Mouse (Mus musculus) gastrocnemius, postnatal 10 days (tissue): ENCODE data around the gene Erc2. TPM values are rescaled to one million over a fixed set of nuclear protein-coding genes. Genes with fewer than 3 reads are reported as not detected.

ENCODE experiments used
- DNase-seq: peaks from one replicate; pipeline ENCODE4 v3.0.0; 2021; ENCODE audit warnings: mixed read lengths
- total RNA-seq, 2 experiments: library from RNA; stranded (reverse); gene quantifications; 2 replicates each; pipeline ENCODE4 v1.2.3; 2021

Erc2 gene
- total RNA-seq, 2 experiments from 2014 or later = 1.4 to 1.5 TPM

GRCm38 (mm10) chr14:28508288-28509258 lies 886.3 kb downstream of the Erc2 start:
- no peak for DNase-seq

- peak; percentile 48 for DNase-seq
Observed at GRCm38 (mm10) chr14:28509441-28510340, 887.5 kb downstream of the Erc2 start.

GRCm38 (mm10) chr14:28510341-28511028 lies 888.3 kb downstream of the Erc2 start:
- DNase-seq = no peak

- peak; percentile 29 for DNase-seq
Observed at GRCm38 (mm10) chr14:28511029-28511651, 888.9 kb downstream of the Erc2 start.

- no peak for DNase-seq
Observed at GRCm38 (mm10) chr14:28512805-28513590, 890.8 kb downstream of the Erc2 start.

- DNase-seq = no peak
Observed at GRCm38 (mm10) chr14:28514171-28514570, 891.9 kb downstream of the Erc2 start.

GRCm38 (mm10) chr14:28515331-28515730 lies 893.1 kb downstream of the Erc2 start:
- DNase-seq = no peak

GRCm38 (mm10) chr14:28517631-28518560 lies 895.7 kb downstream of the Erc2 start:
- DNase-seq = no peak

GRCm38 (mm10) chr14:28521106-28521505 lies 898.9 kb downstream of the Erc2 start:
- no peak for DNase-seq

- no peak for DNase-seq
Observed at GRCm38 (mm10) chr14:28522611-28523010, 900.4 kb downstream of the Erc2 start.

GRCm38 (mm10) chr14:28525566-28525965 lies 903.3 kb downstream of the Erc2 start:
- DNase-seq = no peak

Other genes with a start within 250 kb of the Erc2 start
- gene Fam208a, start 193.6 kb upstream of the Erc2 start, total RNA-seq = 10 to 100 TPM in 1 of 2 experiments, 1 to 10 TPM in 1; 9.0 to 13.6 TPM
- 10 to 100 TPM in 1 of 2 experiments, 1 to 10 TPM in 1; 8.3 to 10.4 TPM for gene Ccdc66, start 114.0 kb upstream of the Erc2 start, total RNA-seq